Mouse (Mus musculus) erythroblast, embryonic 14.5 days (primary cell): ENCODE results near the gene Ebp.

Source experiments
- GATA1 ChIP-seq: IDR thresholded peaks from 2 replicates; pipeline ENCODE4 v1.6.1; 2012; ENCODE audit warnings: low read length, inconsistent platforms, mixed read lengths
- TAL1 ChIP-seq: IDR thresholded peaks from 3 replicates; pipeline ENCODE4 v1.6.1; 2012; ENCODE audit warnings: low read length, inconsistent platforms, mixed read lengths

- no peak for TF ChIP-seq TAL1
- TF ChIP-seq GATA1, result no peak
Observed at GRCm38 (mm10) chrX:8233602-8234001, 40.3 kb upstream of the Ebp start.
